ENCODE assay signal across 9 mouse cellular contexts in the genomic region with DNA sequence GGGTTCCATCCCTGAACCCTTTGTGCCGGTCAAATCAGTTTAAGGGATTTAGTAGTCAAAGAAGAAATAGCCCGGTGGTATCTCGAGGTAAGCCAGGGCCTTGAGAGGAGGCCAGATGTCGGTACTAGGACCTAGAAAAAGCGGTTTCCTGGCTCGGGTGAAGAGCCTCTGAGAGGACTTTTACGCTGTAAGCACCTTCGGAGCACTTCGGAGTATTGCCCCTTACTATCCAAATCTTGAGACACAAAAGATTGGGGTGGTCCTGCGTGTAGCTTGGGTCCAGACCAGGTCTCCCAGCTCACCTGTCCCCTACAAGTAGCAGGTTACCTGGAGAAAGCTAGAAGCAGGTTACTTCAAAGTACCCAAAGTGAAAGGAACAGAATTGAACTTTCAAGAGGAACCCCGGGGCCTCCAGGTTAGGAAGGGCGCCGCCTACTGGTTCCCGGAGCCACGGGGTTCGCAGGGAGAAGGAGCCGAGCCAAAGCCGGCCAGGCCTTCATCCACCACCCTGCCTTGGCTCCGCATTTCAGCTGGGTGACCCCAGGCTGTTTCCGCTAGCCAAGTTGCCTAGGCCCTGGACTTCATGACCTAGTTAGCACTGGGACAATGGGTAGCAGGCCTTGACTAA. TPM values are rescaled to one million over a fixed set of nuclear protein-coding genes. Genes with fewer than 3 reads are reported as not detected.
DNase-seq lines count a peak whose midpoint lies in the region; ATAC-seq and TF ChIP-seq lines count a peak whose summit lies in the region.
"Had no signal": no experiment of that assay in that cellular context is flagged by ENCODE, and none has a peak within 500 bp of the region (broad histone marks: within the 10 kb centered on the region; RNA-seq: fewer than 3 reads in every experiment).

No protein-coding gene starts in this region.

- no peaks in the 10 kb centered on the region for H3K4me1 ChIP-seq in kidney, adult 2 months (ENCODE audit: control insufficient read depth, insufficient read depth, low read length)
- H3K4me1 ChIP-seq in lung, embryonic 15.5 days = peaks cover 30% of the 10 kb centered on the region
- peaks cover 44% of the 10 kb centered on the region for H3K4me1 ChIP-seq in neural tube, embryonic 15.5 days

- H3K27me3 ChIP-seq in kidney, adult 2 months (replicated peaks; ENCODE audit: control insufficient read depth, insufficient read depth, low read length) = peaks cover 4% of the 10 kb centered on the region
- peaks cover 94% of the 10 kb centered on the region for H3K27me3 ChIP-seq in lung, embryonic 15.5 days
- H3K27me3 ChIP-seq in neural tube, embryonic 15.5 days (replicated peaks) = peaks cover 63% of the 10 kb centered on the region
- H3K27me3 ChIP-seq: Patski had no signal

- peak; percentile 27; the same call in 1 of the 2 replicates for TF ChIP-seq CTCF in kidney, adult 2 months (conservative IDR thresholded peaks at IDR 0.05; ENCODE audit: insufficient read depth, insufficient read length, low read depth, low read length)

- peak; percentile 32 to 69 for DNase-seq in heart, adult 18-20 months
- no peak for DNase-seq in heart, postnatal 25 days (ENCODE audit: low spot score)
- peak; percentile 56 for DNase-seq in adrenal gland, postnatal 14 days
- DNase-seq in gastrocnemius, postnatal 4 days (ENCODE audit: low spot score in 2 of 2) = peak; percentile 10 to 45
- peak; percentile 61 for DNase-seq in kidney, adult 2 months
- DNase-seq in left cerebral cortex, adult 18-20 months (ENCODE audit: low spot score in 2 of 2) = no peak

- H3K4me2 ChIP-seq in lung, embryonic 15.5 days = peak overlapping the region; percentile 49
- H3K4me2 ChIP-seq in neural tube, embryonic 15.5 days = peak overlapping the region; percentile 29

- ATAC-seq in lung, embryonic 15.5 days (ENCODE audit: borderline replicate concordance, extremely low read depth, low FRiP score, low TSS enrichment) = no peak
- ATAC-seq in neural tube, embryonic 15.5 days (ENCODE audit: low FRiP score) = no peak
- ATAC-seq: Patski had no signal

- H3K9ac ChIP-seq in lung, embryonic 15.5 days = peak overlapping the region; percentile 39
- no peak overlapping the region for H3K9ac ChIP-seq in neural tube, embryonic 15.5 days (replicated peaks)

- intact Hi-C loops in heart, postnatal 25 days (cut with DNase I) = loop anchor here (5.0 to 10.0 kb wide), 2 partner anchors 358 to 1169 kb away; partner anchors contain the start of gene Aktip

- peak overlapping the region; percentile 18; the same call in 1 of the 2 replicates for H3K4me3 ChIP-seq in kidney, adult 2 months (ENCODE audit: insufficient read depth, low read depth, low read length)
- H3K4me3 ChIP-seq in lung, embryonic 15.5 days = peak overlapping the region; percentile 34
- H3K4me3 ChIP-seq in neural tube, embryonic 15.5 days (replicated peaks) = peak overlapping the region; percentile 14; the same call in 1 of the 2 replicates

- H3K36me3 ChIP-seq in kidney, adult 2 months (ENCODE audit: control insufficient read depth, insufficient read depth, low read length) = no peaks in the 10 kb centered on the region
- no peaks in the 10 kb centered on the region for H3K36me3 ChIP-seq in lung, embryonic 15.5 days
- no peaks in the 10 kb centered on the region for H3K36me3 ChIP-seq in neural tube, embryonic 15.5 days

- H3K9me3 ChIP-seq in lung, embryonic 15.5 days = no peaks in the 10 kb centered on the region
- H3K9me3 ChIP-seq in neural tube, embryonic 15.5 days (replicated peaks) = no peaks in the 10 kb centered on the region

- no peak overlapping the region for H3K27ac ChIP-seq in kidney, adult 2 months (ENCODE audit: insufficient read depth, low read depth, low read length)
- H3K27ac ChIP-seq in lung, embryonic 15.5 days = peak overlapping the region; percentile 73
- no peak overlapping the region for H3K27ac ChIP-seq in neural tube, embryonic 15.5 days (replicated peaks)

- WGBS in kidney, adult 2 months = 20% methylated on average over 20 of the region's 20 CpGs
- 3% methylated on average over 20 of the region's 20 CpGs for WGBS in lung, embryonic 15.5 days
- 8% methylated on average over 20 of the region's 20 CpGs for WGBS in neural tube, embryonic 15.5 days

- TF ChIP-seq POLR2A in kidney, adult 2 months (IDR thresholded peaks at IDR 0.05; ENCODE audit: low read depth, low read length) = no peak

RNA-seq across cellular contexts. Expression of gene Irx5, which starts 6.8 kb away (rescaled TPM):
- total RNA-seq in heart, adult 18-20 months (2021) = 1 to 10 TPM; 6.0 to 6.5 TPM
- total RNA-seq in heart, postnatal 25 days (2021) = 10 to 100 TPM in 1 of 2 experiments, 1 to 10 TPM in 1; 8.8 to 11.9 TPM
- total RNA-seq in adrenal gland, postnatal 14 days (2021) = 1.5 and 1.7 TPM in 2 replicates
- total RNA-seq in gastrocnemius, postnatal 4 days (2021) = 1 to 10 TPM in 1 of 2 experiments, under 1 TPM in 1; 0.49 to 1.0 TPM
- 3.1 and 5.0 TPM in 2 replicates for polyA plus RNA-seq in kidney, adult 2 months (2012; rRNA removed)
- 19.8 and 20.4 TPM in 2 replicates for polyA plus RNA-seq in lung, embryonic 15.5 days (2015; fragmentation: Nextera tagmentation; extraction: Ambion mirVana)
- polyA plus RNA-seq in neural tube, embryonic 15.5 days (2015; fragmentation: Nextera tagmentation; extraction: Ambion mirVana) = 4.8 and 6.2 TPM in 2 replicates
- total RNA-seq in left cerebral cortex, adult 18-20 months (2021) = under 1 TPM in 1 of 2 experiments, not detected in 1; 0.14 TPM

Comparison
In these comparisons a context has a peak if more than half of its experiments do, and no peak if none do; other contexts are left out.
1. DNase-seq: peak in heart, adult 18-20 months (2 of 2), adrenal gland, postnatal 14 days (single experiment), gastrocnemius, postnatal 4 days (2 of 2) and kidney, adult 2 months (single experiment); none in heart, postnatal 25 days (single experiment) and left cerebral cortex, adult 18-20 months (0 of 2).
2. Peak in every context shown above with its lines, with median percentiles within 50 percentile points of each other: H3K4me3 ChIP-seq.